Mouse (Mus musculus): ENCODE data around the gene Gm17428.
A peak's percentile ranks its signal among the peaks of the same experiment; 100 is the strongest.
"Not testable (repeated sequence)": the region's sequence is repeated elsewhere in the genome, so short reads cannot be mapped to it uniquely, and the experiment has no call there.

The Gm17428 gene

DNA sequence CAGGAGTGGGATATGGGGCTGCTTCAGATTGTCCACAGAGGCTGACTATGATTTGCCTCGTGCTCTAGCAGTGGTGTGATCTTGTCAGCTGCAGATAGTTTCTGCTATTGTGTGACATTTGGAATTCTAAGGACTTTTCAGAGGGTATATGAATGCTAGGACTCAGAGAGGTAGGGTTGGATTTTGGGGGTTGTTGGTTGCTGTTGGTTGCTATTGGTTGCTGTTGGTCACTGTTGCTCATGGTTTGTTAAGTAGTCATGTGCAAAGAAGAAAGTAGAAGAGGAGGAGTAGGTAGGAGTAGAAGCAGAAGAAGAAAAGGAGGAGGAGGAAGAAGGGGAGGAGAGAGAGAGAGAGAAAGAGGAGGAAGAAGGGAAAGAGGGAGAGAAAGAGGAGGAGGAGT is at the start of gene Gm17428:
Gm17428 (plus strand) TSS at position 301 of the 400 bp plus-strand sequence.
- no peak for DNase-seq (ENCODE audit: low read depth)

DNA sequence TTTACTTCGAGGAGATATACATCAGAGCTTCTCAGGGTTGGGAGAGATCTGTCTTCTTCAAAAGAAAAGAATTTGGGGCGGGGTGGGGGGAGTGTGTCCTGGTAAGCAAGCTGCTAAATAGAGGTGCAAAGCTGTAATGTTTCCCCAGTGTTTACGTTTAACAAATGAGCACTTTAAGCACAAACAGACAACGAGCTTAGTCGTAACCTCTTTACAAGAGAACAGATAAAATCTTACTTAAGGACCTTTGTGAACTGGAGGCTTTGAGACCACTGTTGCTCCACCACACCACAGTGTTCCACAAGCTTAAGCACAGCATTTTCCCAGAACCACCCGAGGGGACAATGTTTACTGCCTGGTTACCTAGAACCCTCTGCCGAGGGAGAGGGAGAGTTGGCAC is 49.4 kb upstream of the Gm17428 start:
- no peak for DNase-seq (ENCODE audit: low read depth)

DNA sequence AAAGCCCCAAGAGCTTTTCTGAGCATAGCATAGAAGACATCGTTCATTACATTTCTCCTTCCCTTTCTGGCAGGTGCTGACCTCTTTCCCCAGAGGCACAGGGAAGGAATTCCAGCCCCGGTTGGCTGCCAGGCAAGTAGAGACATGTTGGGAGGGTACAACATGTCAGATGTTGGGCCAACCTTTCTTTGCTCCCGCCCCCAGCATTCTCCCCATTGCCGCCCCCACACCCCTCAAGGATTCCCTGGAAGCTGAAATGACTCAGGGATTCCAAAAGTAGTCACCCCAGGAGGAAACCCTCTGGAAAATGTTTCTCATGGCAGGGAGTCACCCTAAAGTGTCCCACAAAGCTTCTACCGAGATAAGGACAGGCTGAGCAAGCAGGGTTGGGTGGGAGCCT is 46.9 kb upstream of the Gm17428 start:
- DNase-seq (ENCODE audit: low read depth): no peak

DNA sequence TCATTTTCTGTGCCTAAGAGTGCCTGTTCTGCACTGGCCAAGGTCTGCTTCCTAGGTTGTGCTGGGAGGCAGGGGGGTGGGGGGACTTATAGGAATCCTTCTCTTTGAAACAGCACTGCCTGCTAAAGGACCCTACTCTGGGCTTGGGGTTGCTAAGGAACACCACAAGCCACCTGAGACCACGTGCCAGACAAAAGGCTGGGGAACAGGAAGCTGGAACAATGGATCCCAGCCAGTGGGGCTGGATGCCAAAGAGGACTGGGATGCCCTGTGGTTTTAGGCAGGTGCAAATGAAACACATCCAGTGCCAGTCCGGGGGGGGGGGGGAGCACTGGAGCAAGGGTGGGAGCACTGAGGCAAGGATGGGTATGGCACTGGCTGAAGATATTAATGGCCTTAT is 46.3 kb upstream of the Gm17428 start:
- DNase-seq (ENCODE audit: low read depth): no peak

DNA sequence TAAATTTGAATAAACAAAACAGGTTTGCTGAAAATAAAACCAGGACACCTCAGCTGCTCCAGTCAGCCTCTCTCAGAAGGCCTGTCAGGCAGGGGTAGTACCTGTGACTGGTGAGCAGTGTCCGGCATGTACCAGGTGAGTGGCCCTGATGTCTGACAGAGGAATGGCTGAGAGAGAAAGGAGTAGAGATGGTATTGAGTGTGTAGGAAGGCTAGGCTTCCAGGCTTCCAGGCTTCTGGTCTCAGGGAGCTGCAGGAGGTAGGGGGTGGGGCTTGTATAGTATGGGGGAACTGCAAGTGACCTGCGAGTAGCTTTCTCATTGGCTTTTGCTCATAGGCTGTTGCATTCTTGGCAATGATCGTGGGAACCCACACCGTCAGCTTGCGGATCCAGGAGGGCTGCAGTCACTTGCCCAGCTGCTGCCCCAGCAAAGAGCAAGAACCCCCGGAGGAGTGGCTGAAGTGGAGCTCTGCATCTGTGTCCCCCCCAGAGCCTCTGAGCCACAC is 44.0 kb upstream of the Gm17428 start, which contains the start of gene Il25:
Il25 (plus strand) TSS at position 51 of the 506 bp plus-strand sequence.
- DNase-seq (ENCODE audit: low read depth): no peak

DNA sequence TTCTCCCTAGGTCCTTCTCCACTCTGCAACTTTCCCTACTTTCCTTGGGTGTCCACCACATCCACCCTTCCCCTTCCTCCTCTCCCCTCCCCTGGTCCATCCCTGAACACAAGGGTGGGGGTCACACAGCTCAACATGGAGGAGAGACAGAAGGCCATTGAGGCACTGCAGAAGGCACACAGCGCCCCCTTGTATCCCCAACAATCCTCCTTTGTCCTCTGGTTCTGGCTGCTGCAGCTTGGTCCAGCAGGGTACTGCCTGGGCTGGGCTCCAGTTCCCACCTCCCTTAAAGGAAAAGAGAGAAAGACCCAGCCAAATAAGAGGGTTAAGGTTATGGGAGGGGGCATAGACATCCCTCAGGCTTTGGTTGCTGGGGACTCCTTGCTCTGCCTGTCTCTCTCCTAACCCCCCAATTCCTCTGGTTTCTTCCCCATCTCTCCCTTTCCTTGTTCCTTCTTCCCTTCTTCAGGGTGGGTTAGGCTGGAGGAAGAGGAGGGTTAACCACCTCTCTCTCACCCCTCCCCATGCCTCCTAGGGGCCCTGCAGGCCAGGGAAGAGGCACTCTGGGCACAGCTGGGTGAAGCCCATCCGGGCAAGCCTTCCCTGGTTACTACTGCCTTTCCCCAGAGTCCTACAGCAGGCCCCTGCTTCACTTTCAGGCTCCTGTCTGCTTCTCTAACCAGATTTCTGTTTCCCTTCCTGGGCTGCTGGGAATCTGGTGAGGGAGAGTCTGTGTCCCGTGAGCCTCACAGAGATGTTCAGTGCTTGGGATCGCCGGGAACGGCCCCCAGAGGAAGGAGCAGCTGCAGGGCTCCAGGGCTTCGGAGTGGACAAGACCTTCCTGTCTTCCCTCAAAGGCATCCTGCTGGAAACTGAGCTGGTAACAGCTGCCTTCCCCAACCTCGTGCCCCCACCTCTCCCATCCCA is 40.6 kb upstream of the Gm17428 start, which contains the start of gene Cmtm5:
Cmtm5 (plus strand) TSS at position 358 of the 927 bp plus-strand sequence.
- no peak for DNase-seq (ENCODE audit: low read depth)

DNA sequence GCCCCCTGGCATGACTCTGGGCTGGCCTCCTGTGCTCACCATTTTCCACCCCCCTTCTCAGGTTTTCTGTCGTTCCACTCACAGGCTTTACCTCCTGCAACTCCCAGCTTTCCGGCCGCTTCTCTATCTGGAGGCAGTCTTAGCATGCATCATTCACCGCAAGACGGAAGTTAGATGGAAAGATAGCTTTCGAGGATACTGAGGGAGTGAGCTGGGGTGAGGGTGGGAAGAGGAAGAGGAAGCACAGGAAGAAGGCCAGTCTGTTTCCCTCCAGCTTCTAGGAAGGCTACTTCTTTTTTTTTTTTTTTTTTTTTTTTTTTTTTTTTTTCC is 39.9 kb upstream of the Gm17428 start:
- peak; percentile 49 for DNase-seq (ENCODE audit: low read depth)

DNA sequence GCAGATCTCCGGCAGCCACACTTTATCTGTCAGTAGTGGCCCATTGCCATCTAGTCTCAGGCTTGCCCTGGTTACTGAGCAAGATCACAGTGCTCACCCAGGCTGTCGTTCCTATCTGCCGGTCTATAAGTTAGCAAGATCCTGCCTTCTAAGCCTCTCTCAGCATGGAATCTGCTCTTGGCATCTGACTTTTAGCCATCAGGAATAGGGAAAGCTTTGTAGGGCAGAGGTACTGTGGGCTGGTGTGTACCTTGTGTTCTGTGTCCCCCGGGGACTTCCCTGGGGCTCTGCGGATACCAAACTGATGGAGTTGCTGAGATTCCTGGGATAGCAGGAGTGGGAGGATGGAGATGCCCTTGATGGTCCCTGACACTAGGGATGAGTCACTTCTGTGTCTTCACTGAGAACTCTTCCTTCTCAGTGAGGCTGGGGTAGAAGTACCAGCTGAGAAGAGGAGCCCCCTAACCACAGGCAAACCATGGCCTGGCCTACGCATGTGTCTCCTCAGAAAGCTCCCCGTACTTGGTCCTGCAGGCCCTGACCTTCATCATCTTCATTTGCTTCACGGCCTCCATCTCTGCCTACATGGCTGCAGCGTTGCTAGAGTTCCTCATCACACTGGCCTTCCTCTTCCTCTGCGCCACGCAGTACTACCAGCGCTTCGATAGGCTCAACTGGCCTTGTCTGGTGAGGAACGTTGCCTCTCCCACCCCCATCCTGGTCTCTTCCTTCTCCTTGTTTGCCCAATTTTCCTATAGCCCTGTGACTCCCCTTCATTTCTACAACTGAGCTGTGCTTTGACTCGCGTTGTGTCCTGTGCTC is 39.2 kb upstream of the Gm17428 start:
- no peak for DNase-seq (ENCODE audit: low read depth)

DNA sequence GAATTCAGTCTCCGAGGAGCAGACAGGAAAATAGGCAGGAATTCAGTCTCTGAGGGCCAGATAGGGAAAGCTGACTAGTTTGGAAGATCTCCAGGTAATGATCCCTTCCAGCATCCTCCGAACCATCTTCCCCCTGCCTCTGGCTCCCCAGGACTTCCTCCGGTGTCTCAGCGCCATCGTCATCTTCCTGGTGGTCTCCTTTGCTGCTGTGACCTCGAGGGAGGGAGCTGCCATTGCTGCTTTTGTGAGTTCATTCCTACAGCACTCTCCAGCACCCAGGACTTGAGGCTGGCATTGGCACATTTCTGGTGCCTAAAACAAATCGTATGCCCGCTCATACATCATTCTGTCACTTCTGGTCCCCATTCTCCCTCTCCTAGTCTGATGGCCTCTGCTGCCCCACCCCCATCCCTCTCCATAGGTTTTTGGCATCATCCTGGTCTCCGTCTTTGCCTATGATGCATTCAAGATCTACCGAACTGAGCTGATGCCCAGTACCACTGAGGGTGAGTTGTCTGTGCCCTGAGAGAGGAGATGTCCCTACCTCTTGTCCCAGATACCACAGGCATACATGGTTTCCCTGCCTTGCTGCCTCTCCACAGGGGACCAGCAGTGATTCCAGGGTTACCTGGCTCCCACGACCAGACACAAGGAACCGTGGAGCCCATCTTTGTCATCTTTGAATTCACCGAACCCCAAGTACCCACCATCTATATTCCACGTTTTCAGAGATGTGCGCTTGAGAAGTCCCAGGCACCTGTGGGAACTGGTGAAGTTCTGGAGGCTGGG is 38.1 kb upstream of the Gm17428 start:
- no peak for DNase-seq (ENCODE audit: low read depth)

DNA sequence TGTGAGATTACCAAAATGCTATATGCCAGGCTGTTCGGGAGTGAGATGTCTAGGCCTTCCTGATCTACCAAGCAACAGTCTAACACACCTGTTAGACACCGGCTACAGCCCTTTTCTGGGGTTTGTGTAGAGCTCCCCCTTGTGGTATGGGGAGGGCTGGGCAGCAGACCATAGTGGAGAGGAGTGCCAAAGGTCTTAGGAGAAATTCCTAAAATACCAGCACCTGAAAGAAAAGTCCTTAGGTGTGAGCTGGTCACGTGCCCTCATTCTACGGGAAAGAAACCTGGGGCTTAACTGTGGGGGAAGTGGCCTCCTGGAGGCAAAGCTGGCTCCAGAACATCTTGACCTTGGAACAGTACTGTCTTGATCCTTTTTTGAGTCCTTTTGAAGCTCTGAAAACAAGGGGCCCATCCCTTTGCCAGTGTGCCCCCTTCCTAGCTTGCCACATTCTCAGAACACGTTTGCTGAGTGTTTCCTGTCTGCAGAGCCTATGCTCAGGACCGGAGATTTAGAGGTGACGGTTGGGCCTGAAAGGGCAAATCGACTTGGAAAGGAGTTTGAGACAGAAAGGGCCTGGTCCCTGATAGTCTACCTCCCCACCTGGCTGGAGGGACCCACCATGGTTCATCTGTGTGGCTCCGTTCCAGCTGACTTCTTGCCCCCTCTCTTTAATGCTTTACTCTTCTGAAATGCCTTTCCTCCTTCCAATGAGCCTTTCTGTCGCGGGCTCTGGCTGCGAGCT is 37.1 kb upstream of the Gm17428 start:
- DNase-seq (ENCODE audit: low read depth): peak; percentile 64

DNA sequence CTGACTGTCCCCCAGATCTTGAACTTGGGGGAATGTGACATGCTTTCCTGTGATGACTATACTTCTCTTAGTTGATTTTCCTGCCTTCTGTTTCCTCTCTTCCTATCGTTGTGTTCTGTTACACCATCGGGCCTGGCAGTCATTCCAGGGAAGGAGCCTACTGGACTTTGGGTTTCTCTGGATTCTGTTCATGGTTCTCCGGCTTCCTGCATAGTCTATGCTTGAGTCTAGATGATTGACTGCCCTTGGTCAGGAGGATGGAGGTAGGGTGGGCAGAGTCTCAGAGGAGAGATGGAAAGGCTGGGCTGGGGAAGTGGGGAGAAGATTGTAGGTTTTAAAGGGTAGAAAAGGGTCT is 36.6 kb upstream of the Gm17428 start:
- DNase-seq (ENCODE audit: low read depth): no peak

DNA sequence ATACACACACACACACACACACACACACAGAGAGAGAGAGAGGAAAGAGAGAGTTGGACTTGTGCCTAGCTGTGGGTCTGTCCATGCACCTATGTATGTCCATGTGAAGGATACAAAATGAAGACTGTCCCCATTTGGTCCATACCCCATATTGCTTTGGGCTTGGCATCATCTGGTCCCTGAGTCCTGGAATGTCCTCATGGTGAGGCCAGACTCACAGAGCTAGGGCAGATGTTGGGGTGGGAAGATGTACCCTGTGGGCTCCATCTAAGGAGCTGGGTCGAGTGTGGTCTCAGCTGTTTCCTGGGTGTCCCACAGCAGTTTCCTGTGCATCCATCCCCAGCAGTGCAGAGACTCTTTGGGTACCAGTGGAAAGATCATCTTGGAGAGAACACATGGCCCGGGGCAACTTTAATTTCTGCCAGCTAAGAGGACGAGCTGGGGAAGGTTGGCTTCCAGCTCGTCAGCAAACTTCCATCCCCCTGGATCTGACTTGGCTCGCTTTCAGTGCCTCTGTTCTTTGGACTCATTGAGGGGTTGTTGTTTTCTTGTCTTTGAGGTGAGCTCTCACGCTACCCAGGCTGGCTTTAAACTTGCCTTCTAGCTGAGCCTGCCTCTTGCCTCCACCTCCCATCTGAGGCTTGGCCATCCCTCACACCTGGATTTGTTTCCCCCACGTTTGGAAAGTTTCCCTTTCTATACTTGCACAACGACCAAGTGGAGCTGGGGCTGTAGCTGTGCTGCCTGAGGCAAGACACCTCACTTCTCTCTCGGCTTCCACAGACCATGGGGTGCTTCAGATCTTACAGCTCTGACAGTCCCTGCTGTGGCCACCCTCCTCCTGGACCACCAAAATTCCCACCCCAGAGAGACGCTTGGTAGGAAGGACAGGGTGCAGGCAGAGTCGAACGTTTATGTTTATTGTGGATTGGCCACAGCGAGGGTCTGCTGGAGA is 35.4 kb upstream of the Gm17428 start:
- no peak for DNase-seq (ENCODE audit: low read depth)

DNA sequence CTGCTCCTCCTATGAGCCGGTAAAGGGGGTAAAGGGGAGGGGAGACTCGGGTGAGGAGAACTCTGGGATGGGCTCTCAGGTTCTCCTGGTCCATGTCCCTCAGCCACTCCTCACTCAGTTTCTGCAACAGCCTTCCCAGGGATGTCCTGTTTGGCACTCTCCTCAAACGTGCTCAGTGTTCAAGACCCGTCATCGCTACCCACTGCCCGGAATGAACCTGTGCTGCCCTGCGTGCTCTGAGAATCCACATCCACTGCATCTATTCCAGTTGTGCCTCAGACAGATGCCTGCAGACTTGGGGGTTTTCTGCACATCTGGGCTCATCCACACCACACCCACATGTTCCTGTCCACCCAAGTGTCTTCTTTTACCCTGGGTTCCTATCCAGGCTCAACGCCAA is 34.3 kb upstream of the Gm17428 start:
- no peak for DNase-seq (ENCODE audit: low read depth)

DNA sequence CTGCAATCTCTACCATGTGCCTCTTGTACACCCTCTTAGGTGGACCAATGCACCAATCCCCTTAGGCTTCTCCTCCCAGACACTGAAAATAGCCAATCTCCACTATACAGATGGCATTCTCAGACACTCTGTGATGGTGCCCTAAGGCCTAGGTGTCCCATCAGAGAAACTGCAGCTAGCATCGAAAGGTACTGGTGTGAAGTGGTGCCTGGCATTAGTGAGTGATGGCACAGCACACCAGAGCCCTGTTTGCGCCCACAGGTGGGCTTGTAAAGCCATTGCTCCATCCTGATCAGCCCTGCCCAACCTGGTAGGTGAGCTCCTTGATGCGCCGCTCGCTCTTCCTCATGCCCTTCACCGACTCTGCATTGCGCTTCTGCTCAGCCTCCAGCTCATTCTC is 32.8 kb upstream of the Gm17428 start:
- DNase-seq (ENCODE audit: low read depth): no peak

DNA sequence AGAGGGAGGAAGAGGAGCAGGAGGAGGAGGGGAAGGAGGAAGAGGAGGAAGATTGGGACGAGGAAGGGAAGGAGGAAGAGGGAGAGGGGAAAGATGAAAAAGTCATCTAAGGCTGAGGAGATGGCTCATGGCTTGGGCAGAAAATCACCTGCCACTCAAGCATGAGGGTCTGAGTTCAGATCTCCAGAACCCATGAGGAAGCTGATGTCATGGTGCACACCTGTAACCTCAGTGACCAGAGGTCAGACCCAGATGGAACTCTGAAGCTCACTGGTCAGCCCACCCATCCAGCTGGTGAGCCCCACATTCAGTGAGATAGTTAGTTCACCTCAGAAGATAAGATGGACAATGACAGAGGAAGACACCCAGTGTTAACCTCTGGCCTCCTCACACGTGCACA is 31.8 kb upstream of the Gm17428 start:
- no peak for DNase-seq (ENCODE audit: low read depth)

DNA sequence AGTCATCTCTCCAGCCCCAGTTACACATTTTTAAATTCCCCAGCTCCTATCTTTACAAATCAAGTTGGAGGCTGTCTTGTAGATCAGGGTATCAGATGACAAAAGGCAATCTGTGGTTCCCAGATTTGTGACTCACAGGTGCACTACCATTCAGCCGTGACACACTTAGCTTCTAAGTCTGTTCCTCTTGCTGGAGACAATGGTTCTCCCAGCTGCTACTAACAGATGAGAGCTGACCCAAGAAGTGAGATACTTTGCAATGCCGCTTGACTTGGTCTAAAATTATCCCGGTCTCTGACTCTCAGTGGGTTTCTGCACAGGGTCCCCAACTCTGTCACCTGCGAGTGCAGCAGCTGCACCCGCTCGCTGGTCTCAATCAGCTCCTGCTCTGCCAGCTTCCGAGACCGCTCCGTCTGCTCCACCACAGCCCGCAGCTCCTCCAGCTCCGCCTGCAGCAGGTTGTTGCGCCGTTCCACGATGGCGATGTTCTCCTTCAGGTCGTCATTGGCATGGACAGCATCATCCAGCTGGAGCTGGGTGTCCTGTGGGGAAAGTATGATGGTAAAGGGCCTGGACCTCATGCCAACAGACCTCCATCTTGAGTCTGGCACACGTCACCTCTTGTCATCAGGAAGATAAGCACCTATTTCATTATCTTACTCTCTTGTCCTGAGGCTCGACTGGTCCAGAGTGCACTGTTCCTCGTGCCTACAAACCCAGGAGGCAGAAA is 30.6 kb upstream of the Gm17428 start:
- peak; percentile 24 for DNase-seq (ENCODE audit: low read depth)

DNA sequence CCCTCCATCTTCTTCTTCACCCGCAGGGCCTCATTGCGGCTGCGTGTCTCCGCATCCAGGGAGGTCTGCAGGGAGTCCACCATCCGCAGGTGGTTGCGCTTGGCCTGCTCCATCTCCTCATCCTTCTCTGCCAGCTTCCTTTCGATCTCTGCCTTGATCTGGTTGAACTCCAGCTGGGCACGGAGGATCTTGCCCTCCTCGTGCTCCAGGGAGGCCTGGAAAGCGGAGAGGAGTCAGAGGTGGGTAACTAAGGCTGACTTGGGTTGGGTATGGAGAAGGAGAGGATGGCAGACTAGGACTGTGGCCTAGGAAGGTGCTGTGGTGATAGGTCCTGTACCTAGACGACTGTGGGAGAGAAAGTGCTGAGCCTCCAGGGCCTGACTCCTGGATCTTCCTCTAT is 29.7 kb upstream of the Gm17428 start:
- not testable (repeated sequence) for DNase-seq (ENCODE audit: low read depth)

DNA sequence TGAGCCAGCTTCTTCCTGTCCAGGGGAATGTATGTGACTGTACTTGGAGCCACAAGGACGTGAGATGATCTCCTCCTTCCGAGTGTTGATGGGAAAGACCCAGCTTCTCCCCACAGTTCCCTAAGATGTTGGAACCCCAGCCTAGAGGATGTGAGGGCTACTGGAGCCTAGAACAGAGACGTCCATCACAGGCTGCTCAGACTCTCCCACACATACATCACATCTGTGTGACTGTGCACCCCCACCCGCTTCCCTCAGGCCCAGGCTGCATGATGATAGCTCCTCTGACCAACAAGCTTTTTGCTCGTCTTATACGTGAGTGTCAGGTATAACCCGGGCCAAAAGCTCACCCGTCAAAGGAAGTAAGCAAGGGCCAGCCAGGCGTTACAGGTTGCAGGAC is 28.0 kb upstream of the Gm17428 start:
- DNase-seq (ENCODE audit: low read depth): no peak

DNA sequence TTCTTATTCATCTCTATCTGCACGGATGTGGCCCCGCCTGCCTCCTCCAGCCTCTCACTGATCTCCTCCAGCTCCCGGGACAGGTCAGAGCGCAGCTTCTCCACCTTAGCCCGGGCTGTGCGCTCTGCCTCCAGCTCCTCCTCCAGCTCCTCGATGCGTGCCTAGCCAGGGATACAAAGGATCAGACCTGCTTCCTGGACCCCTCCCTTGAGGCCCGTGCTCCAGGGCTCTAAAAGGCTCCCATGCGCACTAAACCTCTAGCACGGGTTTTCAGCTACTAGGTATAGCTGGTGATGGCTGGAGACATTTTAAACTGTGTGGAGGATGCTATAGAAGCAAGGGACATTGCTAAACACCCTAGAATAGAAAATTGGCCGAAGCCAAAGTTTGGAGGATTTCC is 26.2 kb upstream of the Gm17428 start:
- no peak for DNase-seq (ENCODE audit: low read depth)

DNA sequence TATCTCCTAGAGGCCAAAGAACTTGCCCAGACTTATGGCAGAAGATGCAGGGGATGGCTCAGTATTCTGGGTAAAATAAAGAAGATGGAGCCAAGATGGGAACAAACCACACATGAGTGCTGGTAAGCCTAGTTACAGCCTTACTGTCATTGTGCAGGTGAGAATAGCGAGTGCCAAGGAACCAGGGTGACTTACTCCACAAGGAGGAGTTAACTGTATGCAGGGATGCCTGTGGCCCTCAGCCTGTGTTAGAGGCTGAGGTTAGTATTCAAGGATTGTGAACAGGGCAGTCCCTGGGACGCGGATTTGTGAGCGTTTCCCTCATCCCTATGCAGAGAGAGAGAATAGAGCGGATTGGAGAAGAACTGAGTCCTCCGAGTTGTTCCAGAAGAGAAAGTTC is 25.1 kb upstream of the Gm17428 start:
- DNase-seq (ENCODE audit: low read depth): no peak
